Mouse (Mus musculus) bone marrow, adult 2 months (tissue): ENCODE data around the gene Wdr77. TPM values are rescaled to one million over a fixed set of nuclear protein-coding genes. Genes with fewer than 3 reads are reported as not detected.

Source experiments
- H3K27ac ChIP-seq: fragments of 200-500 bp; 2 replicates; pipeline ENCODE4 v1.5.1; 2012; ENCODE audit warnings: low read depth, mild to moderate bottlenecking, control low read depth, inconsistent platforms, low read length; ENCODE audit not compliant: control insufficient read depth, poor library complexity, insufficient read depth
- H3K4me1 ChIP-seq: fragments of 200-500 bp; 2 replicates; pipeline ENCODE4 v1.6.1; 2011; ENCODE audit warnings: low read length; ENCODE audit not compliant: control insufficient read depth, insufficient read depth
- H3K4me3 ChIP-seq: fragments of 200-500 bp; replicated peaks from 2 replicates; pipeline ENCODE3; 2011; ENCODE audit warnings: mild to moderate bottlenecking, low read depth, low read length, control low read depth; ENCODE audit not compliant: control insufficient read depth
- CTCF ChIP-seq: fragments of 200-500 bp; IDR thresholded peaks from 2 replicates; pipeline ENCODE4 v1.5.1; 2011; ENCODE audit warnings: low read length, control low read depth; ENCODE audit not compliant: control insufficient read depth, insufficient read depth
- POLR2A ChIP-seq: fragments of 200-500 bp; IDR thresholded peaks from 2 replicates; pipeline ENCODE4 v1.6.1; 2011; ENCODE audit warnings: low read depth, mild to moderate bottlenecking, control low read depth, low read length, borderline replicate concordance; ENCODE audit not compliant: control insufficient read depth
- WGBS: fragments of 180-500 bp; shearing (Covaris S2); methylation state at CpG from one replicate; pipeline ENCODE4 v1.1.7; 2018; 5-methylcytosine and 5-hydroxymethylcytosine counted together
- polyA plus RNA-seq: library from polyadenylated mRNA; stranded (reverse); fragments of >200 nt; gene quantifications from 2 replicates; pipeline ENCODE4 v1.2.4, GENCODE M21; 2011; ENCODE audit warnings: low replicate concordance; ENCODE audit not compliant: missing spikeins, insufficient read depth, insufficient read length

The Wdr77 gene
- polyA plus RNA-seq, 1 experiment: 23.9 TPM

GRCm38 (mm10) chr3:105933926-105934325 lies 25.2 kb upstream of the Wdr77 start:
- no peak for TF ChIP-seq POLR2A

DNA sequence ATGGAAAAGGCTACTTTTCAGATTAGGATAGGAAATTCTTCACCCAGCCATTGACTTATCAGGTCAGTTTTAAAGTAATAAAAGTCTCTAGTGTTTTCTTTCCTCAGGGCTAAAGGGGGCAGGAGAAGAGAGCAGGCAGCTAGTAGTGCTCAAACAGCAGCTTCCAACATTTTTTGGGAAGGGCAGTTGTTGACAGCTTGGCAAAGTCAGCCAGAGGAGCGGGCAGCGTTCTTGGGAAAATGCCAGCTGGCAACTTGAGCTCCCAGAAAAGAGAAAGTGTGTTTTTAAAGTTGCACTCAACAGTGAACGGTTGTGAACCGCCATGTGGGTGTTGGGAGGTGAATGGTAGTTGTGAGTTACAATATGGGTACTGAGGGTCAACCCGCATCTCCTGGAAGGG lies 24.1 kb upstream of the Wdr77 start:
- TF ChIP-seq POLR2A (no peak), CTCF (no peak)
- WGBS: 86% methylated on average over 5 of the region's 5 CpGs
- Histone ChIP-seq H3K4me3 (no peak overlapping the region), H3K4me1 (no peaks in the 10 kb centered on the region; the same call in 1 of the 2 replicates), H3K27ac (no peak overlapping the region)

More at GRCm38 (mm10) chr3:105933926-105934325, 25.2 kb upstream of the Wdr77 start:
- H3K4me1 ChIP-seq: no peaks in the 10 kb centered on the region; the same call in 1 of the 2 replicates
- H3K4me3 ChIP-seq: no peak overlapping the region
- WGBS: 82% methylated on average over 6 of the region's 6 CpGs
- H3K27ac ChIP-seq: no peak overlapping the region

DNA sequence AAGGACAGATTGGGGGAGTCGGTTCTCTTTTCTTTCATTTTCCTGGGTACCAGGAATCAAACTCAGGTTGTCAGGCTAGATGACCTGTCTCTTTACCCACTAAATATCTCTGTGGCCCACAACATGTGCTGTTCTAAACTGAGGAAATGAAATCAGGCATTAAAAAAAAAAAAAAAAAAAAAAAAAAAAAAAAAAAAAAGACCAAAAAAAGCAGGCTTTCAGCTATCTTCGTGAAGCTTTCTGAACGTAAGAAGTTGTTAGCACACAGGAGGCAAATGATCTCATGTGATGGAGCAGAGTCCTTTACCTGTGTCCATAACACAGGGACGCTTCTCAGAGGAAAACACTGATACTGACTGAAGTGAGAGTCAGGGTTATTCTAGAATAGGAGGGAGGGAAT lies 23.1 kb upstream of the Wdr77 start:
- no peak overlapping the region for H3K27ac ChIP-seq
- H3K4me3 ChIP-seq: no peak overlapping the region
- TF ChIP-seq POLR2A: no peak
- no peak for TF ChIP-seq CTCF
- 71% methylated on average over 4 of the region's 4 CpGs for WGBS
- no peaks in the 10 kb centered on the region; the same call in 1 of the 2 replicates for H3K4me1 ChIP-seq

DNA sequence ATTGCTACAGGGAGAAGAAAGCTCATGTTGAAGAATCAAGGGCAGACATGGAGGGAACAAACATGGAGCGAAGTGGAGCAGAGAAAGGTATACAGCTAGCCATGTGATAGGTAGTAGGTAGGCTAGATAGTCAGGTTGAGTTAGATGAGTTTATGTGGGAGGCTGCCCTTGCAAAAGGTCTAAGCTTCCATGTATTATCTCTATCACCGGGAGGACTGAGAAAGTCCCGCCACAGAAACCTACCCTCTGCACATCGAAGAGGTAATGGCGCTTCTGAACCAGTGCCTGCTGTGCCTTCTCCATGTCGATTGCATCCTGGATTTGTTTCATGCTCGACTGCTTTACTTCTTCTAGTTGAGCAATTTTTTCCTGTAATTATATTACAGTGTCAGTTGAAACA lies 7.8 kb upstream of the Wdr77 start:
- Histone ChIP-seq H3K27ac (no peak overlapping the region), H3K4me3 (no peak overlapping the region), H3K4me1 (no peaks in the 10 kb centered on the region)
- 84% methylated on average over 7 of the region's 7 CpGs for WGBS
- no peak for TF ChIP-seq POLR2A
- TF ChIP-seq CTCF: no peak

- Histone ChIP-seq H3K4me3 (no peak overlapping the region), H3K27ac (no peak overlapping the region), H3K4me1 (no peaks in the 10 kb centered on the region)
- WGBS: 83% methylated on average over 1 of the region's 1 CpGs
- TF ChIP-seq POLR2A (no peak), CTCF (no peak)
Observed at GRCm38 (mm10) chr3:105957235-105957634, 1.9 kb upstream of the Wdr77 start.

DNA sequence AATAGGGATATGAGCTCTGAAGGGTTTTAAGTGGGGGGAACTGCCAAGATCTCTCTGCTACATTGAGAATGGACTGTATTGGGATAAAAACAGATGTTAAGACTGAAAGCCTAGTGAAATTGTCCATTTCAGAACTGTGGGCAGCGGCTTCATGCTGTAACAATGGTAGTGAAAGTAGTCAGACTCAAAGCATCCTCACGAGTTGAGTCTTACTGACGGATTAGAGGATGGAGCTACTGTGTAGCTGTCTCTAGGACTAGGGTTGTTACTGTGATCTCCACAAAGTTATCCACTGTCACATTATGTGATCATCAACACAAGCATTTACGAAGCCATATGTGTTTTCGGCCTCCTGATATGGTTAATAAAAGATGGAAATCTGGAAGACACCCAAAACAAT lies 965 bp upstream of the Wdr77 start:
- Histone ChIP-seq H3K4me3 (peak overlapping the region; percentile 92), H3K27ac (no peak overlapping the region), H3K4me1 (no peaks in the 10 kb centered on the region)
- WGBS: 46% methylated on average over 5 of the region's 5 CpGs
- TF ChIP-seq POLR2A (no peak), CTCF (no peak)

GRCm38 (mm10) chr3:105959585-105959984 lies 416 bp downstream of the Wdr77 start:
- Histone ChIP-seq H3K4me3 (peak overlapping the region; percentile 92), H3K27ac (peak overlapping the region; percentile 55), H3K4me1 (no peaks in the 10 kb centered on the region)
- TF ChIP-seq CTCF: no peak
- no peak for TF ChIP-seq POLR2A
- WGBS: 1% methylated on average over 26 of the region's 26 CpGs

- TF ChIP-seq CTCF (no peak), POLR2A (no peak)
- no peaks in the 10 kb centered on the region for H3K4me1 ChIP-seq
- 13% methylated on average over 6 of the region's 6 CpGs for WGBS
- H3K27ac ChIP-seq: peak within 1 kb of the TSS; percentile 91
- peak within 1 kb of the TSS; percentile 92 for H3K4me3 ChIP-seq
Observed at GRCm38 (mm10) chr3:105959999-105960398, 830 bp downstream of the Wdr77 start, which contains the start of gene Atp5f1. Gene Atp5f1 (minus strand): TSS chr3:105960099.

- H3K4me3 ChIP-seq: no peak overlapping the region
- TF ChIP-seq POLR2A (no peak), CTCF (no peak)
- no peaks in the 10 kb centered on the region for H3K4me1 ChIP-seq
- no peak overlapping the region for H3K27ac ChIP-seq
- WGBS: 92% methylated on average over 2 of the region's 2 CpGs
Observed at GRCm38 (mm10) chr3:105960700-105961099, 1.5 kb downstream of the Wdr77 start.
